Mouse (Mus musculus) telencephalon, adult 2 months (tissue): Measurements from ENCODE around the gene Fer.

ENCODE experiments used
- DNase-seq: peaks from one replicate; pipeline ENCODE4 v3.0.0-alpha.2; 2011; ENCODE audit warnings: low read depth, low spot score

The Fer gene

DNA sequence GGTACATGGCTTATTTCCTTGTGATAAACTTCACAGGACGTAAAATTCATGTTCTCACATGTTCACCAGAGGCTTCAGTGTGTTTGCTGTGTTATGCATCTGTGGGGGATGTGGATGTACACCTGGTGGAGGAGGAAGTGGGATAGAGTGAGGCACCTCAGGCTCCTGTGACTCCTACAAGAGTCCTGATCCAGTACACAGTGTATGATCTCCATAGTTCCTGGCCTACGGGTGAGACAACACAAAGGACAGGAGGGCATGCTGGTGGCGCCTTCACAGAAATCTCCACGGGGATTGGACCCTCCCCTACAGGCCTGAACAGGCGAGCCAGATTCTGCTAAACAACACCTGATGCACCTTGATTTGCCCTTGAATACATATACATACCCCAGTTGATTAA is 111.4 kb downstream of the Fer start:
- no peak for DNase-seq

- DNase-seq = no peak
Measured at GRCm38 (mm10) chr17:63978794-63979571, 116.1 kb downstream of the Fer start.

- DNase-seq = no peak
Measured at GRCm38 (mm10) chr17:63980167-63980566, 117.3 kb downstream of the Fer start.

- DNase-seq = no peak
Measured at GRCm38 (mm10) chr17:63988710-63989109, 125.8 kb downstream of the Fer start.

GRCm38 (mm10) chr17:63991160-63991559 is 128.3 kb downstream of the Fer start:
- no peak for DNase-seq

DNA sequence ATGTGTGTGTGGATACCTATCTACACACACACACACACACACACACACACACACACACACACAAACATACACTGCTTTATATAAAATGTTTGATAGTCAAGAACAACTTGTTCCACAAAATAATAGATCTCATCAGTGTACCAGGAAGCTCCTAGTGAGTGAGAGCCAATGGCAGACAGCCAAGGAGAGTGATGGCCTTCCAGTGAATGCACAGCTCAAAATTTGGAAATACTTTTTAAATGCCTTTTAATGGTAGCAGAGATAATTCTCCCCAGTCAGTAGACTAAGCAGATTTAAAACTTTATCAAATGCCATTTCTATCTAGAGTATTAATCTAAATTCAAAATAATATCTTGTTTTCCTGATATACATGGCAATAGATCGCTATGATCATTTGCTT is 133.1 kb downstream of the Fer start:
- peak; percentile 17 for DNase-seq

DNA sequence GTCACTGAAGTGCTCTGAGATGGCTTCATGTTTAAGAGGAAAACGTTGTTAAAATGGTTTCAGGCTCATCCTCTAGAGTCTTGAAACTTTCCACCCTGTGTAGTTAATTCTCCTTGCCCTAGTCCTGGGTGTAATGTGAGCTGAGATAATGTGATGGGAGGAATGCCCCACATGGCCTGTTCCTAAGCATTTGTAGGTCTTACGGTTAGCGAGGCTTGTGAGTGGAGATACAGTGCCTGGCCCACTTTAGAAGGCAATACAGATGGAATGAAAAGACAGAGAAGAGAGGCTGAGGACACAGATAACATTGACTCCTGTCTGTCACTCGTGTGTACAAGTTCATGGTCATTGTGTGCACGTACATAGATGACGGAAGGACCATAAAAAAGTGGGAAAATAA is 134.8 kb downstream of the Fer start:
- no peak for DNase-seq

- no peak for DNase-seq
Measured at GRCm38 (mm10) chr17:64003444-64003843, 140.6 kb downstream of the Fer start.

DNA sequence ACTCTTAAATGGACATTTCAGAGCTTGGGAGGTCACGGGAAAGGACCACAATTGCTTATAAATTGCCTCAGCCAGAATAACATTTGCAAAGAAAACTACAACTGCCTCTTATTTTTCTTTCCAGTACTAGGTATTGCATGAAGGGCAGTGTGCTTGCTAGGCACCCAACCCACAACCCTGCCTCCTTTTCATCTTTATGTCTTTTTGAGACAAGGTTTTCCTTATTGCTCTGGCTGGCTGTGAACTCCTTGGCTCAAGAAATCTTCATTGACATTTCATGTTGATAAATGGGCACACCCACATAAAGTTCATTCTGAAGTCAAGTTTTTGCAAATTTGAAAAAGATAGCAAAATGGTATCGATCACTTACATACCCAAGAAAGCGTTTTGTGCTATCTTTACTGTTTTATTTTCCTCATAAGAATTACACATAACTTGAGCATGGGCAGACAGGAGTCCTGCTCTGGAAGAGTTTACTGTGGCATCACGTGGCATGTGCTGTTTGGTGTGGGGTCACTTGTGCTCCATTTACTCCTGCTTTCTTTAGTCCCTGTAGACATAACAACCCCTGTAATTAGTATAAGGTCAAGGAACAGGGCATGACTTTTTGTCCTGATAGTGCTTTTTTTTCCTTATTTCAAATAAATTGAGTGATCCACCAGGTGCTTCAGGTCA is 142.8 kb downstream of the Fer start:
- no peak for DNase-seq

DNA sequence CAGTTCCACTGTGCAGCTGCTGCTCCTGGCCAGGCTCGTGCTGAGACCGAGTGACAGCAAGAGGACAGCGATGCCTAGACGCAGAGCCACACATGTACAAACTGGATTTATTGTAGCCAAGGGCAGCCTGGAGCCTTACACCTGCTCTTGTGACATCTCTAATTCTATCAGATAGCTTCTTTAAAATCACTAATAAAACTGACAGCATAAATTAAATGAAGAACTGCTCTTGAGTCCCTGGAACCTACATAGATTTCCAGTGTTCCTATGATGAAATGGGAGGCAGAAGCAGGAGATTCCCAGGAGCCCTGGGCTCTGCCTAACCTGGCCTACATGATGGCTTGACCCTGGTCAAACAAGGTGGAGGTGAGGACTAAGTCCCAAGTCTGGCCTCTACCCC is 153.7 kb downstream of the Fer start:
- DNase-seq = no peak

DNA sequence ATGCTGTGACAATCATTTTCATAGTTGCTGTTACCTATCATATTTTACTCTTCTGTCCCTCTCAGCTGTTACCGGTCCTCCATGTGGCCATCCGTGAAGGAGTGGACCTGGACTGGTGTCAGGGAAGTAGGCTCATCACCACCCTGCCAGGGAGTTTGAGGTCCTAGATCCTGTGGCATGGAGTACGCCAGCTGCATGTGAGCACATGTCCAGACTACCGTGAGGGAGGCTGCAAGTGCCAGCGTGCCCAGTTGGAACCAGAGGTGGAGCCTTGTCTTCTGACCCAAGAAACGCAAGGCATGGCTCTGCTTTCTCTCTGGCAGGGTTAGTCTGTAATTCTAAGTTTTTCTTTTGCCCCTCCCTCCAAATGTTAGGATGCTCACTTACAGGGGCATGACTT is 155.4 kb downstream of the Fer start:
- no peak for DNase-seq

- DNase-seq = no peak
Measured at GRCm38 (mm10) chr17:64018870-64019269, 156.0 kb downstream of the Fer start.

DNA sequence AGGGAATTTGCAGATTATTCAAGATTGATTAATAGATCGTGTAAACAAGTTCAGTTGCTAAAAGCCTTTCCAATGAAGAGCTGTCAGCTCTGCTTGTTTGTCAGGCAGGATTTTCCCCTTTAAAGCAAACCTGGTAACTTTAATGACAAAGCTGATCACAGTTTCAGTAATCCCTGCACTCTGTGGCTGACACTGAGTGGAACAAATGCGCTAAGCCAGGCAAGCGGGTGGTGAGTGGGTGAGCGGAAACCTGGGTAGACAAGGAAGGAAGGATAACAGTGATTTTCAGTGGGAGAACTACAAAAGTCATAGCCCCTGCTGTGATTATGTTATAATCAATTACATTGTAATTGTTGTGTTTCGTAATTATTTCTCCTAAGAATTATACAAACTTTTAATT is 156.8 kb downstream of the Fer start:
- peak; percentile 18 for DNase-seq

- DNase-seq = no peak
Measured at GRCm38 (mm10) chr17:64026485-64026884, 163.6 kb downstream of the Fer start.

GRCm38 (mm10) chr17:64041771-64042170 is 178.9 kb downstream of the Fer start:
- DNase-seq = no peak

- peak; percentile 84 for DNase-seq
Measured at GRCm38 (mm10) chr17:64045326-64045725, 182.5 kb downstream of the Fer start.

DNA sequence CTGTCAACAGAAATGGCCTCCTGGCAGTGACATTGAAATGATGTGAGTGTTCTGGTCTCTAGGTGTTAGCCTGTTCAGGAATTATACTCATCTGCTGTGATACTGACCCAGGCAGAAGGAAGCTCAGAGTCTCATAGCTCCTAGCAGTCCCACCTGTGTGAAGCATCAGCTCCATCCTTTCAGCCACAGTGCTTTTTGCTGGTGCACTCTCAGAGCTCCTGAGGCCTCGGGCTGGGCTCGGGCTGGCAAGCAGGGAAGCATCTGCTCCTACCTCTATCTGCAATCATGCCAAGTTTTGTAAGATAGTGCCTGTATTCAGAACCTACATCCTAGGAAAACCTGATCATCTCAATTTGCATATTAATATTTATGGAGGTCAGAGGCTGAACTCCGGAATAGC is 183.7 kb downstream of the Fer start:
- no peak for DNase-seq

DNA sequence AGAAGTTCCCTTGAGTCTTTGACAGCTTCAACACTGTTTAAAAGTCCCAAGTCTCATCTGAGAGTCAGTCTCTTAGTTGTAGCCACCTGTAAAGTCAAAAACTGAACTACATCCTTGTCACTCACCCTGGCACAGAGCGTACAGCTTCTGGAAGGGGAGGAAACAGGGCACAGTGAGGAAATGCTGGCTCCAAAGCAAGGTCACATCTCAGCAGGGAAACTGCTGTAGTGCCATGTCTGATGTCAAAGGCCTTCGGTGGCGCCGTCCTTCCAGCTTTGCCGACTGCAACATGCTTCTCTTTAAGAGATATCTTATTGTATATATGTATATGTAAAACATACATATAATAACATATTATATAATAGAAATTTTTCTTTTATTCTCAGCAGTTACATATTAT is 188.0 kb downstream of the Fer start:
- DNase-seq = no peak

DNA sequence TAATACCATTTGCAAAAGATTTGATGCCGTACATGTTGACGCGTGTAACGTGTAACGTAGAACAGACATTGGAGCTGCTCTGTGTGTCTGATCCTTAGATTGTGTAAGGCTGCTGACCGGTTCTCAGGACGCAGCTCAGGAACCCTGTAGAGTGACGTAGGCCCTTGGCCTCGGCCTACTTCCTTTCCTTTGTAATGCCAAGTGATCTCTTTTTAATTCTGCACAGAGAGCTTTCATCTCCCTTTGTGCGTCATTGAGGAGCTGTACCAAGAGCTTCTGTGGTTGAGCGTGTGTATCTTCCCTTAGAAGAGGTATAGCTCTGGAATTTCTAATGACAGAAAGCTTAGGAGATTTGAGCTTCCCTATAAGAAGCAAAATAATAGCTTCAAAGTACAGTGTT is 190.8 kb downstream of the Fer start:
- DNase-seq = no peak

- DNase-seq = no peak
Measured at GRCm38 (mm10) chr17:64060529-64060928, 197.7 kb downstream of the Fer start.

DNA sequence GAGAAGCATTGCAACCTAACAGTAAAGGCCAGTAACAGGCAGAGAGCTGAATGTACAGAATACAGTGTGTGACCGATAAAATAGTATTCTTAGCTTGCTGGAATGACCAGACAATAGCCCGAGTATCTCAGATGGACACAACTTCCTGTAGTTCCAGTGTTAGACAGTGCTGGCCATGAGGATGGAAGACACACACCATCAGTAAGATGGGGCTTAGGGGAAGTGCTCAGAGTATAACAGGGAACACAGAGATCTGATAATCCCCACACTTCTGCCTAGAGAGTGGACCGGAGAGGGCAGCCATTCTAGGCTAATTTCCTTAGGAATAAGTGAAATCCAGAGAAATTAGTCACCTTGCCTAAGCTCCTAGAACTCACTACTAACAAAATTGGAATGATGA is 202.4 kb downstream of the Fer start:
- no peak for DNase-seq

DNA sequence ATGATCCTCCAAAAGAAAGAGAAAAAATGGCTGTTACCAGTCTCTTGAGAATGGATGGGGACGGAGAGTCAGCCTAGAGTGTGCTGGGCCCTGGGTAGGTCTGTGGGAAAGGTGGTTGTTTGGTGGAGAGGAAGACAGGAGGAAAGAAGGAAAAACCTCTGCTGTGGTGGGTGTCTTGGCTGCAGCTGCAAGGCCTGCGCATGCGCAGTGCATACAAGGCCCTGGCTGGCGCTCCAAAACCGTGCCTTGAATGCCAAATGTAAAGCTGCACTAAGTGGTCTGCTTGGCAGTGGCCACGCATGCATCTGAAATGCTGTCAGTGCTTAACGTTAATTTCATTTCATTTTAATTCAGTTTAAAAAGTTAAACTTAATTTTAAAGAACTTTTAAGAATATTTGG is 214.5 kb downstream of the Fer start:
- DNase-seq = no peak

GRCm38 (mm10) chr17:64084751-64085150 is 221.9 kb downstream of the Fer start:
- DNase-seq = no peak
